Mouse (Mus musculus): ENCODE measurements around the gene Rassf7.

Gene Rassf7

DNA sequence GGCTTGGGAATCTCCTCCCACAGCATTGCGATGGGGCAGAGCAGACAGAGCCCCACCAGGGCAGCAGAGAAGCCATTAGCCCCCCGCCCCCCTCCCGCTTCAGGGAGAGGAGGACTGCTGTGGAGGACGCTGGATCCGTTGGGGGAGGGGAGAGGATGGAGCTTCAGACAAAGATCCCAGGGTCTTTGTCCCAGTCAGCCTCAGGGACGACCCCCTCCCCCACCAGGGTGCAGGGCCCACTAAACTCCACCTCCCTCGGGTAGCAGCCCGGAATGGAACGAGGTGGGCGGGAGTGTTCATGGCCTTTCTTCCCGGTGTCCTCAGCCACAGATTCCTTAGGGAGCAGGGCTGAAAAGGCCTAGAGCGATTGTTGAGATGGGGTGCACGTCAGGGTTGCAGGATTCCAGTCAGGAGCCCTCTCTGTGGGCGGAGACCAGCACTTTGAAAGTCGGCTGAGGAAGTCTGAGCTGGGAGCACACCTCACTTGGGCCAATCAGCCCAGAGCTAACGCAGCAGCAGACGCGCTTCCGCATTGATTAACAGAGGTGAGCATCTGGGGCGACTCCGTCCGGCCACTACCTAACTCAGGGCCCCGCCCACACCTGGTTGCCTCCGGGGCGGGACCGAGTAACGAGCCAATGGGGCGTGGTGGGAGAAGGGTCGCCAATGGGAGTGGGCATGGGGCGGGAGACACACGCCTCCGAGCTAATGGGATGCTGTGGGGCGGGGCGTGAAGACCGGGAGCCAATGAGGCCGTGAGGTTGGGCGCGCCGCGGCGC lies at the start of gene Rassf7:
TSS of gene Rassf7 (plus strand) at position 760 of the 779 bp plus-strand sequence.
- 5% methylated on average over 41 of the region's 41 CpGs for WGBS

- 27% methylated on average over 7 of the region's 7 CpGs for WGBS
Observed at GRCm38 (mm10) chr7:141167901-141168517, 47.7 kb upstream of the Rassf7 start.

DNA sequence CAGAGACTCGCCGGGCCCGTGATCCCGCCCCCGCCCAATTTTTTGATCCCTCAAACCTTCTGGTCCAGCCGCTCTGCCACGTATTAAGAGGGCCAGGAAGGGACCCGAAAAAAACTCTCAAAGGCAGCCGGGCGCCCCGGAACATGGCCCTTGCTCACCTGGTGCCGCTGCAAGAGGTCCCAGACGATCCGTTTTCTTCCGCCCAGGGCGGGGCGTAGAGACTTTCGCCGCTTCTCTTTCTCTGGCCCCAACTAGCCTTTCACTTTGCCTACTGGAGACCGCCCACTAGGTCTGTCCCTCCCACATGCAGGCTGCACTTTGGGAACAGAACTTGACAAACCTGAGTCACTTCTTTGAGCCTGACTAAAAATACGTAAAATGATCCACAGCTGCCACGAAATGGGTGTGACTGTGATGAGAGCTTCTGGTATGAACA lies 47.1 kb upstream of the Rassf7 start:
- WGBS: 9% methylated on average over 22 of the region's 22 CpGs

DNA sequence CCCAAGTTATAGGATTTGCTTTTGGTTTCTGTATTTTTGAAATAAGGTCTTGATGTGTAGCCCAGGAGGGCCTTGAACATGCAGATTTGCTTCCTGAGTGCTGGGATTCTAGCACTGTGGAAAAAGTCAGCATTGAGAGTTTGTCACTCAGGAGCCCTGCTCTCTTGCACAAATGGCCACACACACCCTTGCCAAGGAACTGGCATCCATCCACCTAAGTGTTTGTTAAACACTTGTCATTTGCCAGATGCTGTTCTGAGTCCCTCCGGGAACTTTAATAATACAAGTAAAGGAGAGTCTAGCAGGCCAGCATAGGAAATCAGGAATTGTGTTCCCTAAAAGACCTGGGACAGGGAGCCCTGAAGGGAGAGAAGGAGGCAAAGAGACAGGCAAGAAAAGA lies 46.4 kb upstream of the Rassf7 start:
- WGBS: 34% methylated on average over 1 of the region's 1 CpGs

DNA sequence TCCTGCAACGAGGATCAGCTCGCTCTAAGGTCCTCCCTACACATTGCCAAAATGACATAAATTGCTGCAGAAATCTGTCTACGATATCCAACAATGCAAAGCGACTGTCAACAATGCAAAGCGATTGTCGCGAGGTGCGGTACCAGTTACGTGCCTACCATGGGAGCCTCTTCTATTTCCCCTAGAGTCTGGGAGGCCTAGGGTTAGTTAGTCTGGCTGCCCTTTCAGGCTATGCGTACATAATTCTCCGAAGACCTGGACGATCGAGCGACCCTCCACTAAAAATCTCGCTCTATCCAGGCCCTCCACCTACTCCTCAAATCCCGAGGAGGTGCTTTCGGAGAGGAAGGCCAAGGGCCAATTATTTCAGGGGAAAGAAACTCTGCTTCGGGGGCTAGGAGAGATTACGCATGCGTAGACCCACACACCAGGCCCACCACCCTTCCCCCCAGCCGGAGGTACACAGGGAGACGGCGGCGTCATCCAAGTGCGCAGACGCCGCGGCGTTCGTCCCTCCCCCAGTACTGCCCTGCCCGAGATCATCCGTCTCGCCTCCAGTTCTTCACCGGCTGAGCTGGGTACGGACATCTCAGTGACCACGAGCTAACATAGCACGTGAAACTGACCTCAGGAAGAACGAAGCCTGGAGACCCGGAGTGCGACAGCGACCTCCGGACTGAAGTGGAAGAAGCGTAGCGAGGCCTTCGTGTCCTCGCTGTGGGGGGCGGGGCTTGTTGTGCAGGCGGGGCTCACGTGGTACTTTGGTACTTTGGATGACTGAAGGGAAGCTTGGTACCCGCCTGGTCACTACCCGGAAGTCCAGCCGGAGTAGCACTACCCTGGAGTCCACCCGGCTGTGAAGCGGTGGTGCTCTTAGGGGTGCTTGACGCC lies 43.3 kb upstream of the Rassf7 start, which contains the start of gene Rnh1:
TSS of gene Rnh1 (minus strand) at position 742 of the 891 bp plus-strand sequence.
- WGBS: under 1% methylated on average over 55 of the region's 55 CpGs

DNA sequence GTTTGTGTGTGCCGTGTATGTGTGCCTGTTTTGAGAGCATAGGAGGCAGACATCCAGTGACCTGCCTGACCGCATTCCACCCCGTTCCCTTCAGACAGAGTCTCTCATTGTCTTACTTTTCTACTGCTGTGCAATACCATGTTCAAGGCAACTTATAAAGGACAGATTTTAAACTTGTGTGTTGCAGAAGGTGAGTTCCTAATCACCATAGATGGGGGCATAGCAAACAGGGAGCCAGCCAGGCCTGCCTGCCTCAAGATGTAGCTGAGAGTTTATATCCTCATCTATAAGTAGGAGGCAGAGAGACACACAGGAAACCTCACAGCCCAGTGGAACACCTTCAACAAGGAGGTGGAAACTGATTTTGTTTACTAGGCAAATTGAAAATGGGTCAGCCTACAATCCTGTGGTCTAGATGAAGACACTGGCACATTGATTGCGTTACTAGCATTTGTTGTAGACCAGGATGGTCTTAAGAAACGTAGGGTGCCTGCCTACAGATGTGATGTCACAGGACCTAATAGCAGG lies 42.3 kb upstream of the Rassf7 start:
- WGBS: 73% methylated on average over 5 of the region's 5 CpGs

GRCm38 (mm10) chr7:141175068-141175467 lies 40.6 kb upstream of the Rassf7 start:
- 75% methylated on average over 4 of the region's 4 CpGs for WGBS

DNA sequence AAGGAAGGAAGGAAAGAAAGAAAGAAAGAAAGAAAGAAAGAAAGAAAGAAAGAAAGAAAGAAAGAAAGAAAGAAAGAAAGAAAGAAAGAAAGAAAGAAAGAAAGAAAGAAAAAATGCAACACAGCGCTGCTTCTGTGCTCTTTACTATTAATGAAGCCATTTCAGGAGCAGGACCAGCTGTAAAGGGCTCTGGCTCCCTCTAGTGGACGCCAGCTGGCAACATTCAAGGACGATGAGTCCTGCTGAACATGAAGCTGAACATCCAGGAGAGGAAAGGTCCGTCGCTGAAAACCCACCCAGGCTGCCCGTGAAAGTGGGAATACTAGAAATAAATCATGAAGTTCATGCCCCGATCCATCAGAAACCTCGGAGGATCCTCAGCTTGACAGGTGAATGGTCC lies 39.5 kb upstream of the Rassf7 start:
- 2% methylated on average over 8 of the region's 8 CpGs for WGBS

DNA sequence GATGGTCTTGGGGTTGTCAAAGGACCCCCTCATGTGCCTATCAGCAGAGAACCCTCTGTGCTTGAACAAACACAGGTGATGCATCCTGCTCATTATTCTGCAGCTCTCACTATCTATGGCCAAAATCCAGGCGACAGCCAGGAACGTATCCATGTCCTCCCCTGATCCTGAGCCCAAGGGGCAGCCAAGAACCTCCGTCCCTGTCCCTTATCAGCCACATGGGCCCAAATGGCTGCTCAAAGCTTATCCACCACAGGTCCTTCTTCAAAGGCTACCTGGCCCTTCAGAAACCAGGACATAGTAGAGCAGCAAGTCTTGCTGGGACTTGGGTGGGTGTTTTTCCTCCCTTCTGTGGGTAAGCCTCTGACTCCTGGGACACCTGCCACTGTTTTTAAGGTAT lies 27.5 kb upstream of the Rassf7 start:
- 82% methylated on average over 3 of the region's 3 CpGs for WGBS

- 83% methylated on average over 3 of the region's 3 CpGs for WGBS
Observed at GRCm38 (mm10) chr7:141188733-141189132, 26.9 kb upstream of the Rassf7 start.

DNA sequence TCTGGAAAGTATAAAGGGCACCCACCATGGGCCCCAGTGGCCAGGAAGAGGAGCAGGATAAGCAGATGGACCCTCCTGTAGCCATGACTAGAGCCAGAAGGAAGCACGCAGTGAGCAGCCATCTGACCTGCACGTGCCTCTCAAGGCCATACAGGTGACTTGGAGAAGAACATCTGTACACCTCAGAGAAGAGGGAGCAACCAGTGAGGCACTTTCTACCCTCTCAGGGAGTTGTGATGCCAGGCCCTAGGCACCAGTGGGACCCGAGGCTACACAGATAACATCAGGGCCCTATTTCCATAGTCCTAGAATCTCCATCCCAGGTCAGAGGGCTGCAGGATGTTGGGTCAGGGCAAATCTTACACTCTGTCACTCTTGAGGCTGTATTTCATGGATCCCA lies 25.4 kb upstream of the Rassf7 start:
- 93% methylated on average over 3 of the region's 3 CpGs for WGBS

DNA sequence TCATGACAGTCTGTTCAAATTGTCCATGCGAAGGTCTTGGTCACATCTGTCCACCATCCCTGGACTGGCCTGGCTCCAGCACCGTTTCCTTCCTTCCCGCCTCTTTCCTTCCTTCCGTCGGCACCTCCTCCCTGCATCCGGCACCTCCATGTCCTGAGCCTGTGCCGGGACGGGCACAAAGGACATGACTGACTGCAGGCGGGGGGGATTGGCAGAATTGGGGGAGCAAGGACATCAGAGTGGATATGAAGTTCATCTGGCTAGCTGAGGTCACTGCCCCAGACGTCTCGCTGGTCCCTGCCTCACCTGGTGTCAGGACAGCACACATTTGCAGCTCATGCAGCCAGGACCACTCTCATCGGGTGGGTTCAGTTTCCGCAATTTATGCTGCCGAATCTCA lies 24.6 kb upstream of the Rassf7 start:
- WGBS: 85% methylated on average over 14 of the region's 14 CpGs

- WGBS: 85% methylated on average over 24 of the region's 24 CpGs
Observed at GRCm38 (mm10) chr7:141191796-141192685, 23.6 kb upstream of the Rassf7 start.

DNA sequence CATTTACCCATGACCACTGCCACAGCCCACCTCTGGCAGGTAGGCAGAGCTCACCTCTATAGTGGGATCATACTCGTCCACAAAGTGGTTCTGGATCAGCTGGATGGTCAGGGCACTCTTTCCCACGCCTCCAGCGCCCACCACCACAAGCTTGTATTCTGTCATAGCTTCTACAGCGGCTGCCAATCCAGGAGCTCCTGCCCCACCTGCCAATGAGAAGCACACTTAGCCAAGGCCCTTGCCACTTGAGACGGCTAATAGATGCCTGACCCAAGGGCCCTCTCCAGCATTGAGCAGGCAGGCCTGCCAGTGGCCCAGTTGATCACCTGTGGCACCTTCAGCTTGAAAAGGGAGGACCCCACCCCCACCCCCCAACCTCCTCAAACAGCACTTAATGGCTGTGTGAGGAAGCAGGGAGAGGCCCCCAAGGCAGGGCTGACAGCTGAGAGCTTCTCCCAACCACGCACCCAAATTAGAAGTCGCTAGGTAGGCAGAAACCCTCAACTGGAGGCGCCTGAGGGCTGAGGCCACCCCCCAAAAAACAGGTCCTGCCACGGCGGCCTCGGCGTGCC lies 22.8 kb upstream of the Rassf7 start:
- 23% methylated on average over 12 of the region's 12 CpGs for WGBS

DNA sequence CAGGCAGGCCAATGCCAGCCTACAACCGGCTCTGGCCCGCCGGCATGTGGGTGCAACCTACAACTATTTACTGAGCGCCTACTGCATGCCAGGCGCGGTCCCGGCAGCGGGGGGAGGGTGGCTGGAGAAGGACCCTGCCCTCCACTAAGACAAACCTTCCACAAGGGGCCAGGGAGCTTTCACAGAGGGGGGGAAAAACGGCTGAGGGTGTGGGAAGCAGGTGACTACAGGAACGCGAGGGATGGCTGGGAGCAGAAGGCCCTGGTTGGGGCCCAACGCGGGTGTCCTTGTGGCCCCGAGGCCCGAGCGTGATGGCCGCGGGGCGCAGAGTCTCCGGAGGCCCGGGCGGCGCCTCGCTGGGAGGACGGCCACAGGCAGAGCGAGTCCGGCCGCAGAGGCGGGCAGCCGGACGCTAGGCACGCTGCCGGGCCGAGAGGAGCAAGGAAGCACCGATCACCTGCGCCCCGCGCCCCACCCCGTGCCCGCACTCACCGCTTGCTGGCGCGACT lies 22.3 kb upstream of the Rassf7 start:
- WGBS: under 1% methylated on average over 43 of the region's 43 CpGs

DNA sequence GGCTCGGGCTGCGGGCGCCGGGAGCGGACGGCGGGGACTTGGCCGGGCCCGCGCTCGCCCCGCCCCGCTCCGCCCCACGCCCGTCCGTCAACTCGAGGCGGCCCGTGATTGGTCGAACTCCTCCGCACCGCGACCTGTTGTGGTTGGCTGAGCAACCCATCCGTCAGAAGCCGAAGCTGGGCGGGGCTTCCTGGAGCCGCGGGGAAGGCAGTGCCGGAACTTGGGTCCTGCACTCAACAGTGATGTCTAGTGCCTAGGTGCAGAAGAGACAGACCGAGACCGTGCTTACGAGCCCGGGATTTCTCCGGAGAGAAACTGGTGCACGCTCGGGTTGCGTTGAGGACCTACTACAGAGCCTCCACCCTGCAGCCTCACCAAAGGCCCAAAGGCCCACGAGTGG lies 21.7 kb upstream of the Rassf7 start, which contains the start of the genes Hras and Lrrc56:
TSS of gene Hras (minus strand) at position 58 of the 400 bp plus-strand sequence.
TSS of gene Lrrc56 (plus strand) at position 210 of the 400 bp plus-strand sequence.
- WGBS: under 1% methylated on average over 39 of the region's 39 CpGs

GRCm38 (mm10) chr7:141194409-141194808 lies 21.3 kb upstream of the Rassf7 start:
- WGBS: under 1% methylated on average over 23 of the region's 23 CpGs

GRCm38 (mm10) chr7:141194830-141195229 lies 20.8 kb upstream of the Rassf7 start:
- 2% methylated on average over 28 of the region's 28 CpGs for WGBS

DNA sequence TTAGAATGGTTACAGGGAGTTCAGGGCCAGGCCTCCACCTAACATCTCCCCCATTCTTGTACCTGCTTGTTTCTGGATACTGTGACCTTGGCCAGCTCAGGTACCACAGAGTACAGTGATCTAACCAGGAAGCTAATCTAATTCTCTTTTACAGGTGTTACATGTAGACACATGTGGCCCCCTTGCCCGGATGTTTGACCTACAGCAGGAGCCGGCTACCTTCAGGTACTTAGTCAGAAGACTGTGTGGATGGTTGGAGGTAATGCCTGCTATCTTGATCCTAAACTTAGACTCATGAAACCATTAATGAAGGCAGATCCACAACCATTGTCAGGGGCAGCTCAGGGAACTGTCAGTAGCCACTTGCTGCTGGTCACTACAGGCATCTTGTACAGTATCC lies 19.9 kb upstream of the Rassf7 start:
- 94% methylated on average over 2 of the region's 2 CpGs for WGBS

- 96% methylated on average over 8 of the region's 8 CpGs for WGBS
Observed at GRCm38 (mm10) chr7:141196619-141197282, 18.9 kb upstream of the Rassf7 start.
